Mouse (Mus musculus) heart, postnatal 14 days (tissue): ENCODE data around the gene Slc22a18. TPM values are rescaled to one million over a fixed set of nuclear protein-coding genes. Genes with fewer than 3 reads are reported as not detected.

Experiments
- DNase-seq, 2 experiments: peaks; one replicate each; pipeline ENCODE4 v3.0.0; 2021 to 2022
- intact Hi-C: fragments of 180-260 bp; cut with DNase I; formaldehyde crosslinking; loops from one replicate; pipeline ENCODE4 v1.15.1; 2025
- total RNA-seq, 2 experiments: library from RNA; stranded (reverse); gene quantifications; 2 replicates each; pipeline ENCODE4 v1.2.3; 2021

Gene Slc22a18
- total RNA-seq, 2 experiments from 2014 or later = 0.15 to 0.69 TPM

GRCm38 (mm10) chr7:143544368-143544767 is 70.8 kb downstream of the Slc22a18 start:
- peak; percentile 18 to 55 for DNase-seq

GRCm38 (mm10) chr7:143546554-143546953 is 73.0 kb downstream of the Slc22a18 start:
- DNase-seq = no peak
- intact Hi-C loops = no loop called here

More at GRCm38 (mm10) chr7:143544368-143544767, 70.8 kb downstream of the Slc22a18 start:
- intact Hi-C loops = no loop called here

GRCm38 (mm10) chr7:143548231-143548961 is 74.9 kb downstream of the Slc22a18 start:
- intact Hi-C loops = no loop called here
- DNase-seq = no peak

Other genes starting within 250 kb of the Slc22a18 start
- gene Cdkn1c, start 12.7 kb upstream of the Slc22a18 start, total RNA-seq = 10 to 100 TPM; 37.3 to 52.0 TPM
- gene Phlda2, start 29.4 kb downstream of the Slc22a18 start, total RNA-seq = not detected
- 100 to 1,000 TPM; 168 to 178 TPM for gene Nap1l4, start 75.4 kb downstream of the Slc22a18 start, total RNA-seq
- 10 to 100 TPM; 20.0 to 21.2 TPM for gene Cars, start 126.4 kb downstream of the Slc22a18 start, total RNA-seq
- under 1 TPM; 0.71 to 0.76 TPM for gene Tnfrsf26, start 155.0 kb downstream of the Slc22a18 start, total RNA-seq
- 1 to 10 TPM; 2.5 to 2.9 TPM for gene Tnfrsf22, start 175.9 kb downstream of the Slc22a18 start, total RNA-seq
- gene Tnfrsf23, start 212.1 kb downstream of the Slc22a18 start, total RNA-seq = 1 to 10 TPM; 1.4 to 1.5 TPM